Mouse (Mus musculus) ovary, adult 10 weeks (tissue): ENCODE data around the gene Pmfbp1. TPM values are rescaled to one million over a fixed set of nuclear protein-coding genes. Genes with fewer than 3 reads are reported as not detected.

Experiments used
- polyA plus RNA-seq: library from polyadenylated mRNA; stranded (reverse); fragments of 350-450 nt; fragmentation: Illumina TruSeq; extraction: RNeasy Lipid Tissue Mini Kit (QIAGEN cat#74804); gene quantifications from one replicate; pipeline ENCODE4 v1.2.3, GENCODE M21; 2014

The Pmfbp1 gene
- polyA plus RNA-seq: not detected

DNA sequence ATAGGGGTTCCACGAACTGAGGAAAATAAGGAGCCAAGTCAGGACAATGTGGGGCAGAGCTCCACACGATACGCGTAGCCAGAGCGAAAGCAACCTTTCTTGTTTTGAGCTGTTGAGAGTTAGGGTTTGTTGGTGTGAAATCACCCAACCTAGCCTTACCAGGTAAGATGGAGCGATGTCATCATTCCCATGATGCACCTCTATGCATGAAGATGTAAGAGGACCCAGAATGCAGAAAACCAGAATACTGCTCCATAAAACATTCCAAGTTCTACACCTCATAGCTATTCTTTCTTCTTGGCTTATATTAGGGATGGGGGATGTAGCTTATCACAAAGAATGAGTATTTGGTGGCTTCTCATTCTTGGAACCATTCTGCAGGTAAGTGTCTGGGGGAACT is at the start of gene Pmfbp1:
TSS of gene Pmfbp1 (plus strand) at position 301 of the 400 bp plus-strand sequence.

DNA sequence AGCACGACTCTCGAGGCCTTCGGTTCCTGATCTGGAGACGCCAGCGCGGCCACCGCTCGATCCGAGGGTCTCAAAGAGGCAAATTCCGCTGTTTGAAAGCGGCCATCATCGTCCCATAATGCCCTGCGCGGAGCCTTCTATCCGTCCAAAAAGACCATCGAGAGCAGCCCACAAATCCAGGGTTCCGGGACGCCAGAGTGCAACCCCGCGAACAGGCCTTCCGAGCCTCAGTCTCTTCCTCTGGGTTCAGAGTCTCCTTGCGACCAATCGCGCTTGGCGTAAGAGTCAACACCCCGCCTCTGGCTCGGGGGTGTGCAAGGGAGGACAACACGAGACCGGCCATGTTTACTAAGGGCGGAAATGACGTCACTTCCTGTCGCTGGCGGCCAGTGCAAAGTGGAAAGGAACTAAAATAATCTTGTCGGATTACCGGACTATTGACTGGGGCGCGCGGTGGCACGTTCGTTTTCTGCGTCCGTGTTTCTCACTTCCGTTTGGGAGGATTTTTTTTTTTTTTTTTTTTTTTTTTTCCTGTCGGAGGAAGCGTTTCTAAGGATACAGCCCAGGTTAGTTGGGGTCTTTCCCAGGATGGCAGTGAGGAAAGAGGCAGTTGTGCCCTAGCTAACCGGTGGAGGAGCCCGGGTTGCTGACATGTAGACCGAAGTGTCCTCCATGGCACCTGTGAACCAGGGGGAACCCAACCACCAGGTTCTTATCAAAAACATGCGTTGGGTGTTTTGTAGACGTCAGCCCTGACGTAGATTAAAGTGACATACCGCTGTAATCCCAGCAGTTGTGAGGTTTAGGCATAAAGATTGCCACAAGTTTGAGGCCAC is 71.9 kb downstream of the Pmfbp1 start, which contains the start of the genes Dhx38 and Txnl4b:
TSS of gene Dhx38 (minus strand) at position 364 of the 836 bp plus-strand sequence.
TSS of gene Txnl4b (plus strand) at position 395 of the 836 bp plus-strand sequence.

DNA sequence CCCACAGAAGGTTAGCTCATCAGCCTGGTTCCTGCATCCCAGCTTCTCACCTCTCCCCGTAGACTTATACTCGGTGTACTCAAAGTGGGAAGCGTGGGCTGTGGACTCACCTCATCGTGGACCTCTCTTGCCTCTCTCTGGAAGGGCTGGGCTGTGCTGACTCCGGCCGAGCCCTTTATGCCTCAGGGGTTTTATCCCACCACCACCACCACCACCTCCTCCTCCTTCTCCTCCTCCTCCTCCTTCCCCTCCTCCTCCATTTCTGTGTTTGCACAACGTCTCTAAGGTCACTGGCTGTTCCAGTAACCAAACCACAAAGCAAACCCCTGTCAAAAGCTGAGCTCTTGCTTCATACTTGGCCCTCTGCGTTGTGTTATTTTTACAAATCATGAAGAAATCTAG is 85.1 kb downstream of the Pmfbp1 start, which contains the start of gene Hp:
TSS of gene Hp (minus strand) at position 273 of the 402 bp plus-strand sequence.

Other genes starting within 250 kb of the Pmfbp1 start
- gene Dhx38, start 71.8 kb downstream of the Pmfbp1 start, polyA plus RNA-seq: 2.7 TPM
- gene Txnl4b, start 71.9 kb downstream of the Pmfbp1 start, polyA plus RNA-seq: 17.8 TPM
- not detected for gene Hp, start 85.1 kb downstream of the Pmfbp1 start, polyA plus RNA-seq
- 4.2 TPM for gene Dhodh, start 114.6 kb downstream of the Pmfbp1 start, polyA plus RNA-seq
- gene Pkd1l3, start 120.5 kb downstream of the Pmfbp1 start, polyA plus RNA-seq: 0.23 TPM
- gene Ist1, start 199.2 kb downstream of the Pmfbp1 start, polyA plus RNA-seq: 56.7 TPM
- 4.8 TPM for gene Zfp821, start 211.5 kb downstream of the Pmfbp1 start, polyA plus RNA-seq
- gene Atxn1l, start 243.7 kb downstream of the Pmfbp1 start, polyA plus RNA-seq: 25.5 TPM